10 mouse cellular contexts compared by ENCODE assay signal in genomic region chr9:63144502-63145248, GRCm38 (mm10). TPM values are rescaled to one million over a fixed set of nuclear protein-coding genes. Genes with fewer than 3 reads are reported as not detected.
DNase-seq lines count a peak whose midpoint lies in the region; ATAC-seq lines count a peak whose summit lies in the region.
"Had no signal": no experiment of that assay in that cellular context is flagged by ENCODE, and none has a peak within 500 bp of the region (broad histone marks: within the 10 kb centered on the region; RNA-seq: fewer than 3 reads in every experiment).

No protein-coding gene starts in this region.

- peak overlapping the region; percentile 64 for H3K4me2 ChIP-seq in heart, embryonic 12.5 days
- peak overlapping the region; percentile 79 for H3K4me2 ChIP-seq in hindbrain, embryonic 12.5 days (replicated peaks)
- H3K4me2 ChIP-seq in midbrain, embryonic 13.5 days (replicated peaks) = peak overlapping the region; percentile 41

- H3K9ac ChIP-seq in heart, embryonic 12.5 days = no peak overlapping the region
- peak overlapping the region; percentile 73 for H3K9ac ChIP-seq in hindbrain, embryonic 12.5 days
- no peak overlapping the region for H3K9ac ChIP-seq in midbrain, embryonic 13.5 days (replicated peaks)

- H3K27ac ChIP-seq in heart, embryonic 12.5 days (ENCODE audit: poor library complexity, severe bottlenecking) = no peak overlapping the region
- H3K27ac ChIP-seq in brown adipose tissue, adult 24 weeks (replicated peaks; ENCODE audit: low read depth, low read length) = no peak overlapping the region
- H3K27ac ChIP-seq in hindbrain, embryonic 12.5 days = peak overlapping the region; percentile 88
- H3K27ac ChIP-seq in midbrain, embryonic 13.5 days = no peak overlapping the region

- no peak for DNase-seq in heart, postnatal 36 days
- no peak for DNase-seq in frontal cortex, postnatal 36 days (ENCODE audit: low spot score in 2 of 2)
- no peak for DNase-seq in urinary bladder, postnatal 25 days (ENCODE audit: low spot score)

- WGBS in heart, embryonic 12.5 days = 1% methylated on average over 80 of the region's 80 CpGs
- WGBS in hindbrain, embryonic 12.5 days = under 1% methylated on average over 62 of the region's 80 CpGs
- under 1% methylated on average over 78 of the region's 80 CpGs for WGBS in midbrain, embryonic 13.5 days

- no peaks in the 10 kb centered on the region for H3K36me3 ChIP-seq in heart, embryonic 12.5 days
- no peaks in the 10 kb centered on the region for H3K36me3 ChIP-seq in hindbrain, embryonic 12.5 days
- no peaks in the 10 kb centered on the region for H3K36me3 ChIP-seq in midbrain, embryonic 13.5 days

- H3K27me3 ChIP-seq in heart, embryonic 12.5 days (replicated peaks) = peaks cover 98% of the 10 kb centered on the region
- H3K27me3 ChIP-seq in hindbrain, embryonic 12.5 days = peaks cover 100% of the 10 kb centered on the region
- H3K27me3 ChIP-seq in midbrain, embryonic 13.5 days = peaks cover 100% of the 10 kb centered on the region

- peak overlapping the region; percentile 43 for H3K4me3 ChIP-seq in heart, embryonic 12.5 days
- H3K4me3 ChIP-seq in brown adipose tissue, adult 24 weeks (ENCODE audit: insufficient read depth, low read depth, low read length) = peak overlapping the region; percentile 10
- H3K4me3 ChIP-seq in hindbrain, embryonic 12.5 days = peak overlapping the region; percentile 49
- H3K4me3 ChIP-seq in midbrain, embryonic 13.5 days (replicated peaks) = peak overlapping the region; percentile 43
- H3K4me3 ChIP-seq: myocyte had no signal

- no peak for ATAC-seq in heart, embryonic 12.5 days (ENCODE audit: insufficient number of reproducible peaks, low FRiP score)
- ATAC-seq in hindbrain, embryonic 12.5 days (ENCODE audit: low FRiP score) = no peak
- no peak for ATAC-seq in midbrain, embryonic 13.5 days
- no peak for ATAC-seq in inflammation-experienced regulatory T-cells, adult 6 months

- no peaks in the 10 kb centered on the region for H3K9me3 ChIP-seq in heart, embryonic 12.5 days (replicated peaks)
- no peaks in the 10 kb centered on the region for H3K9me3 ChIP-seq in hindbrain, embryonic 12.5 days (replicated peaks)
- H3K9me3 ChIP-seq in midbrain, embryonic 13.5 days = no peaks in the 10 kb centered on the region

- peaks cover 64% of the 10 kb centered on the region for H3K4me1 ChIP-seq in heart, embryonic 12.5 days (replicated peaks)
- H3K4me1 ChIP-seq in brown adipose tissue, adult 24 weeks (ENCODE audit: control insufficient read depth, insufficient read depth, insufficient read length, low read length) = peaks cover 20% of the 10 kb centered on the region
- H3K4me1 ChIP-seq in hindbrain, embryonic 12.5 days = peaks cover 55% of the 10 kb centered on the region
- H3K4me1 ChIP-seq in midbrain, embryonic 13.5 days (replicated peaks) = peaks cover 71% of the 10 kb centered on the region

- intact Hi-C loops in heart, postnatal 36 days (cut with DNase I) = no loop called here

RNA-seq across cellular contexts. Expression of gene Skor1, which starts 4.1 kb away (rescaled TPM):
- polyA plus RNA-seq in heart, embryonic 12.5 days (2016; fragmentation: Nextera tagmentation; extraction: Ambion mirVana) = not detected in 2 replicates
- total RNA-seq in heart, postnatal 36 days (2021) = under 1 TPM; 0.08 TPM
- not detected in 2 replicates for polyA plus RNA-seq in brown adipose tissue, adult 24 weeks (2012; ENCODE audit: insufficient read depth, insufficient read length, missing spikeins)
- polyA plus RNA-seq in hindbrain, embryonic 12.5 days (2016; fragmentation: Nextera tagmentation; extraction: Ambion mirVana) = 24.0 and 27.1 TPM in 2 replicates
- polyA plus RNA-seq in midbrain, embryonic 13.5 days (2015; fragmentation: Nextera tagmentation; extraction: Ambion mirVana) = 1.7 and 2.0 TPM in 2 replicates
- not detected for polyA plus RNA-seq in inflammation-experienced regulatory T-cells, adult 6 months (2017; shearing (Covaris generic))
- total RNA-seq: hematopoietic stem cell, adult 5-6 weeks had no signal
